Mouse (Mus musculus) liver, embryonic 14.5 days (tissue): Measurements from ENCODE around the gene Ccnj. TPM values are rescaled to one million over a fixed set of nuclear protein-coding genes. Genes with fewer than 3 reads are reported as not detected.

Experiments
- ATAC-seq: fragments of 200-750 bp; cut with Nextera tagmentation; 2 replicates; pipeline ENCODE4 v1.8.0; 2017; ENCODE audit warnings: moderate number of reproducible peaks, mild to moderate bottlenecking, moderate library complexity; ENCODE audit not compliant: insufficient read depth
- DNase-seq, 3 experiments: peaks; one replicate each; pipeline ENCODE4 v3.0.0-alpha.2; 2012 to 2013; ENCODE audit warnings: low read depth in 3 of 3, low spot score in 3 of 3
- H3K27ac ChIP-seq: fragments of 300-500 bp; sonication (generic); 2 replicates; pipeline ENCODE4 v1.5.1; 2014; ENCODE audit warnings: moderate library complexity, mild to moderate bottlenecking, control low read depth, inconsistent platforms
- H3K27me3 ChIP-seq: fragments of 300-500 bp; sonication (generic); 2 replicates; pipeline ENCODE4 v1.6.1; 2014; ENCODE audit warnings: mild to moderate bottlenecking, low read length, moderate library complexity; ENCODE audit not compliant: control insufficient read depth, insufficient read depth
- H3K36me3 ChIP-seq: fragments of 300-500 bp; sonication (generic); replicated peaks from 2 replicates; pipeline ENCODE4 v1.6.1; 2014; ENCODE audit warnings: low read depth; ENCODE audit not compliant: control insufficient read depth, insufficient read depth
- H3K4me1 ChIP-seq, 2 experiments: fragments of 200-500 bp in 1 of 2; fragments of 300-500 bp in 1 of 2; sonication (generic) in 1 of 2; replicated peaks; 2 replicates each; pipeline ENCODE4 v1.6.1; 2012 to 2014; ENCODE audit warnings: antibody characterized with exemption in 1 of 2, inconsistent platforms in 1 of 2, low read length in 1 of 2; ENCODE audit not compliant: control insufficient read depth in 2 of 2, insufficient read depth in 2 of 2
- H3K4me2 ChIP-seq: fragments of 300-500 bp; sonication (generic); 2 replicates; pipeline ENCODE4 v1.6.1; 2014; ENCODE audit warnings: low read depth, mild to moderate bottlenecking, control low read depth, moderate library complexity
- H3K4me3 ChIP-seq, 2 experiments: fragments of 200-500 bp in 1 of 2; fragments of 300-500 bp in 1 of 2; sonication (generic) in 1 of 2; 2 replicates each; pipeline ENCODE4 v1.5.1; 2012 to 2014; ENCODE audit warnings: low read depth in 2 of 2, low read length in 2 of 2, mild to moderate bottlenecking in 2 of 2, control low read depth in 1 of 2, inconsistent platforms in 1 of 2, moderate library complexity in 1 of 2; ENCODE audit not compliant: insufficient read depth in 1 of 2
- H3K9ac ChIP-seq: fragments of 300-500 bp; sonication (generic); replicated peaks from 2 replicates; pipeline ENCODE4 v1.6.1; 2014; ENCODE audit warnings: mild to moderate bottlenecking, control low read depth, moderate library complexity
- H3K9me3 ChIP-seq: fragments of 300-500 bp; sonication (generic); 2 replicates; pipeline ENCODE4 v1.6.1; 2016; ENCODE audit warnings: low read length, mixed read lengths; ENCODE audit not compliant: control insufficient read depth
- CTCF ChIP-seq: IDR thresholded peaks from 2 replicates; pipeline ENCODE4 v1.5.1; 2016; ENCODE audit warnings: antibody characterized with exemption, low read depth, control low read depth
- EP300 ChIP-seq: IDR thresholded peaks from 2 replicates; pipeline ENCODE4 v1.6.1; 2016; ENCODE audit warnings: antibody characterized with exemption, low read depth
- WGBS: fragments of 180-500 bp; shearing (Covaris S2); extraction: QIAGEN DNeasy Blood & Tissue Kit; methylation state at CpG from one replicate; pipeline ENCODE4 v1.1.7; 2014; ENCODE audit not compliant: insufficient replicate concordance; 5-methylcytosine and 5-hydroxymethylcytosine counted together
- polyA plus RNA-seq, 2 experiments: library from polyadenylated mRNA; depleted of rRNA in 1 of 2; stranded (reverse) in 1 of 2; unstranded in 1 of 2; fragments of >200 nt; fragmentation: Nextera tagmentation in 1 of 2; extraction: Ambion mirVana in 1 of 2; gene quantifications; 2 replicates each; pipeline versions ENCODE4 v1.2.1 to v1.2.3; 2012 to 2014

Ccnj gene
- polyA plus RNA-seq, 2 experiments, result 2.9 to 3.2 TPM

GRCm38 (mm10) chr19:40841083-40841482 is 10.0 kb downstream of the Ccnj start:
- H3K4me1 ChIP-seq, result no peaks in the 10 kb centered on the region
- no peak overlapping the region for H3K4me3 ChIP-seq
- DNase-seq (no peak), ATAC-seq (no peak)
- 78% methylated on average over 6 of the region's 6 CpGs for WGBS
- TF ChIP-seq EP300, result no peak
- no peak for TF ChIP-seq CTCF
- H3K4me2 ChIP-seq, result no peak overlapping the region
- H3K9ac ChIP-seq, result no peak overlapping the region
- no peaks in the 10 kb centered on the region for H3K9me3 ChIP-seq
- H3K27me3 ChIP-seq, result no peaks in the 10 kb centered on the region
- H3K27ac ChIP-seq, result no peak overlapping the region
- H3K36me3 ChIP-seq, result peaks cover 30% of the 10 kb centered on the region

DNA sequence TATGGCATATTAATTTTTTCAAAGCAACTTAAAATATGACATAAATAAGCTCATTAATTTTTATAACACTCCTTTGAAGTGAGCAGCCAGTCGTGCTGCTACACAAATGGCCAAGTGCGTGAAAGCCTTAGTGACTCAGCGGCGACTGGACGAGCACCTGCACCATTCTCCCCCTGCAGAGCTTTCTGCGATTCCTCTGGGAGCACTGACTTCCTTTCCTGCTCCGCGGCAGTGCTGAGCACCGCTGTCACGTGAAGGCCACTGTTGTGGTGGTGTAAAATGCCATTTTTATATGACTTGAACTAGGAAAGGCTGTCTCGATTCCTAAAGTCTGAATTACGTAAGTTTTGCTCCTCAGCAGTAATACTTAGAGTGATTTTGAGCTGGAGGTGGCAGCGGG is 10.5 kb downstream of the Ccnj start:
- H3K27ac ChIP-seq, result no peak overlapping the region
- ATAC-seq (no peak), DNase-seq (no peak)
- H3K36me3 ChIP-seq, result peaks cover 32% of the 10 kb centered on the region
- no peak overlapping the region for H3K9ac ChIP-seq
- H3K9me3 ChIP-seq, result no peaks in the 10 kb centered on the region
- H3K27me3 ChIP-seq, result no peaks in the 10 kb centered on the region
- WGBS, result 81% methylated on average over 13 of the region's 13 CpGs
- TF ChIP-seq EP300, result no peak
- TF ChIP-seq CTCF, result no peak
- no peaks in the 10 kb centered on the region for H3K4me1 ChIP-seq
- no peak overlapping the region for H3K4me2 ChIP-seq
- no peak overlapping the region for H3K4me3 ChIP-seq

DNA sequence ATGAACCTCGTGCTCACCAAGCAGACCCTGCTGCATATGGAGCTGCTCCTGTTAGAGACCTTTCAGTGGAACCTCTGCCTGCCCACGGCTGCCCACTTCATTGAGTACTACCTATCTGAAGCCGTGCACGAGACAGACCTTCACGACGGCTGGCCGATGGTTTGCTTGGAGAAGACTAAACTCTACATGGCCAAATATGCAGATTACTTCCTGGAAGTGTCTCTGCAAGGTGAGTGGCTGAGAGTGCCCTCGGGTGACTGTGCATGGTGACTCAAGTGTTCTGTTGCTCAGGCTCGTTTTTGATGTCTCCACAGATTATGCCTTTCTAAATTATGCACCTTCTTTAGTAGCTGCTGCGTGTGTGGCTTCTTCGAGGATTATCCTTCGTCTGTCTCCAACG is 13.7 kb downstream of the Ccnj start:
- no peak overlapping the region for H3K9ac ChIP-seq
- no peak for DNase-seq
- H3K36me3 ChIP-seq, result peaks cover 19% of the 10 kb centered on the region
- no peaks in the 10 kb centered on the region for H3K27me3 ChIP-seq
- no peak for TF ChIP-seq CTCF
- TF ChIP-seq EP300, result no peak
- no peak overlapping the region for H3K4me3 ChIP-seq
- H3K9me3 ChIP-seq, result no peaks in the 10 kb centered on the region
- no peak overlapping the region for H3K27ac ChIP-seq
- ATAC-seq, result no peak
- H3K4me1 ChIP-seq, result no peaks in the 10 kb centered on the region
- H3K4me2 ChIP-seq, result no peak overlapping the region
- 80% methylated on average over 13 of the region's 13 CpGs for WGBS

GRCm38 (mm10) chr19:40849391-40849790 is 18.3 kb downstream of the Ccnj start:
- Histone ChIP-seq H3K9me3 (no peaks in the 10 kb centered on the region), H3K27me3 (no peaks in the 10 kb centered on the region; the same call in 1 of the 2 replicates), H3K4me2 (no peak overlapping the region), H3K4me1 (no peaks in the 10 kb centered on the region), H3K36me3 (peaks cover 15% of the 10 kb centered on the region), H3K9ac (no peak overlapping the region), H3K27ac (no peak overlapping the region), H3K4me3 (no peak overlapping the region)
- DNase-seq, result no peak
- ATAC-seq, result no peak
- TF ChIP-seq EP300 (no peak), CTCF (no peak)
- 77% methylated on average over 12 of the region's 12 CpGs for WGBS

DNA sequence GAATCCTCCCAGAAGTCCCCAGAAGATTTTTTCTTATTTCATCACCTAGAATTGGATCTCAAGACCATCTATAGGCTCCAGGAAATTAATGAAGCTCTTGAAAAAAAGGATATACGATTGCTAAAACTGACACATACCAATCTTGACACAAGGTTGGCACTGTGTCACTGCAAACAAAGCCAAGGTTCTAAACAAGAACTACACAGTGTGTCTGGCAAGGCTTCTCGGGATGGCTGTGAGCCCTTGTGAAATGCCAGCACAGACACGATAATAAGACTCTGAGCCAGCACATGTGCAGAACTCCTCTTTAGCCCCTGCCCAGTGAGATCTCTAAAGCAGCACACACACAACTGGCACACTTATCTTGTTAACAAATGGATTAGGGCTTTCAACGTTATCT is 28.5 kb downstream of the Ccnj start:
- ATAC-seq, result no peak
- Histone ChIP-seq H3K4me3 (no peak overlapping the region), H3K36me3 (no peaks in the 10 kb centered on the region), H3K9ac (no peak overlapping the region), H3K27ac (no peak overlapping the region), H3K4me2 (no peak overlapping the region), H3K9me3 (no peaks in the 10 kb centered on the region), H3K27me3 (no peaks in the 10 kb centered on the region), H3K4me1 (0 out of 4 replicates have a peak, but pooled peaks cover 0 to 3% of the 10 kb centered on the region in 2 experiments)
- no peak for TF ChIP-seq CTCF
- TF ChIP-seq EP300, result no peak
- WGBS, result 36% methylated on average over 4 of the region's 4 CpGs
- DNase-seq, result no peak
